Mouse (Mus musculus) thymus, adult 2 months (tissue): ENCODE data around the gene Nptn. TPM values are rescaled to one million over a fixed set of nuclear protein-coding genes. Genes with fewer than 3 reads are reported as not detected.
A peak's percentile ranks its signal among the peaks of the same experiment; 100 is the strongest.

ENCODE experiments used
- DNase-seq: peaks from one replicate; pipeline ENCODE4 v3.0.0; 2021
- H3K27ac ChIP-seq: fragments of 200-500 bp; 2 replicates; pipeline ENCODE4 v1.5.1; 2012; ENCODE audit warnings: low read length, control low read depth; ENCODE audit not compliant: control insufficient read depth, insufficient read depth
- H3K27me3 ChIP-seq: fragments of 200-500 bp; 2 replicates; pipeline ENCODE4 v1.6.1; 2012; ENCODE audit warnings: mild to moderate bottlenecking, low read length, moderate library complexity, mixed read lengths; ENCODE audit not compliant: control insufficient read depth, insufficient read depth
- H3K36me3 ChIP-seq: fragments of 200-500 bp; 2 replicates; pipeline ENCODE4 v1.6.1; 2012; ENCODE audit warnings: mild to moderate bottlenecking, low read length, moderate library complexity; ENCODE audit not compliant: control insufficient read depth, insufficient read depth
- H3K4me1 ChIP-seq: fragments of 200-500 bp; replicated peaks from 2 replicates; pipeline ENCODE4 v1.6.1; 2012; ENCODE audit warnings: low read length; ENCODE audit not compliant: control insufficient read depth, insufficient read depth
- H3K4me3 ChIP-seq: fragments of 200-500 bp; 2 replicates; pipeline ENCODE4 v1.5.1; 2012; ENCODE audit warnings: mild to moderate bottlenecking, low read length, control low read depth, moderate library complexity; ENCODE audit not compliant: control insufficient read depth, insufficient read depth
- CTCF ChIP-seq: fragments of 200-500 bp; IDR thresholded peaks from 2 replicates; pipeline ENCODE4 v1.5.1; 2012; ENCODE audit warnings: mild to moderate bottlenecking, control low read depth, low read length, moderate library complexity, borderline replicate concordance; ENCODE audit not compliant: control insufficient read depth, poor library complexity, insufficient read depth; ENCODE audit errors: extremely low read depth
- POLR2A ChIP-seq: fragments of 200-500 bp; IDR thresholded peaks from 2 replicates; pipeline ENCODE4 v1.6.1; 2012; ENCODE audit warnings: mild to moderate bottlenecking, low read length, control low read depth, moderate library complexity; ENCODE audit not compliant: control insufficient read depth, poor library complexity, insufficient read depth; ENCODE audit errors: extremely low read depth
- WGBS: fragments of 180-500 bp; shearing (Covaris S2); methylation state at CpG from one replicate; pipeline ENCODE4 v1.1.7; 2018; 5-methylcytosine and 5-hydroxymethylcytosine counted together
- polyA plus RNA-seq: library from polyadenylated mRNA; depleted of rRNA; stranded (reverse); fragments of >200 nt; gene quantifications from 2 replicates; pipeline ENCODE4 v1.2.3, GENCODE M21; 2012

Gene Nptn
- polyA plus RNA-seq, 1 experiment: 309 TPM

- H3K36me3 ChIP-seq: peaks cover 25% of the 10 kb centered on the region
- no peak for DNase-seq
- H3K4me1 ChIP-seq: no peaks in the 10 kb centered on the region
- H3K4me3 ChIP-seq: no peak overlapping the region
- no peaks in the 10 kb centered on the region for H3K27me3 ChIP-seq
- H3K27ac ChIP-seq: no peak overlapping the region
- 45% methylated on average over 4 of the region's 4 CpGs for WGBS
- no peak for TF ChIP-seq POLR2A
- no peak for TF ChIP-seq CTCF
Observed at GRCm38 (mm10) chr9:58649265-58649626, 67.2 kb downstream of the Nptn start.

DNA sequence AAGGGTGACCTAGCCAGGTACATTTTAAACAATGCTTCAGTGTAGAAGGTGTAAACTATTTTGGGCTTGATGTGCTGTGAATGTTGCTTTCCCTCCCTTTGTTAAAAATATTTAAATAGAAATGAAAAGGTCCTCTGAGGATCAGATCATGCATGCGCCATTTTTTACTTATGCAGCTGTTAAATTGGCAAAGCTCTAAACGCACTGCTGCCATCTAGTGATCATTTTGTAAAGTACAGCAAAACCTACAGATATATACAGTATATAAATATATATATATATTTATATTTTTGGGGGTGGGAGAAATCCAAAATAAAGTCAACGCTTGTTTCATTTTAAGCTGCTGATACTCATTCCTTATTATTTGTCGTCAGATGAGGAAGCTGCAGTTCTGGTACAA is 70.0 kb downstream of the Nptn start:
- no peaks in the 10 kb centered on the region for H3K27me3 ChIP-seq
- no peak for TF ChIP-seq CTCF
- no peak for TF ChIP-seq POLR2A
- 62% methylated on average over 4 of the region's 4 CpGs for WGBS
- no peaks in the 10 kb centered on the region for H3K4me1 ChIP-seq
- peak; percentile 51 for DNase-seq
- no peak overlapping the region for H3K27ac ChIP-seq
- peaks cover 15% of the 10 kb centered on the region for H3K36me3 ChIP-seq
- no peak overlapping the region for H3K4me3 ChIP-seq

GRCm38 (mm10) chr9:58654494-58654893 is 72.5 kb downstream of the Nptn start:
- Histone ChIP-seq H3K27ac (no peak overlapping the region), H3K36me3 (peaks cover 15% of the 10 kb centered on the region), H3K4me3 (no peak overlapping the region), H3K4me1 (no peaks in the 10 kb centered on the region), H3K27me3 (no peaks in the 10 kb centered on the region)
- WGBS: 89% methylated on average over 4 of the region's 4 CpGs
- TF ChIP-seq POLR2A (no peak), CTCF (no peak)
- no peak for DNase-seq

GRCm38 (mm10) chr9:58656396-58656795 is 74.4 kb downstream of the Nptn start:
- Histone ChIP-seq H3K36me3 (peaks cover 11% of the 10 kb centered on the region), H3K4me1 (no peaks in the 10 kb centered on the region), H3K4me3 (no peak overlapping the region), H3K27me3 (no peaks in the 10 kb centered on the region), H3K27ac (no peak overlapping the region)
- TF ChIP-seq POLR2A (no peak), CTCF (no peak)
- 81% methylated on average over 2 of the region's 2 CpGs for WGBS
- peak; percentile 9 for DNase-seq

- DNase-seq: no peak
- 99% methylated on average over 2 of the region's 2 CpGs for WGBS
- no peak overlapping the region for H3K4me3 ChIP-seq
- H3K36me3 ChIP-seq: peaks cover 6% of the 10 kb centered on the region
- TF ChIP-seq POLR2A: no peak
- H3K27me3 ChIP-seq: no peaks in the 10 kb centered on the region
- H3K27ac ChIP-seq: no peak overlapping the region
- H3K4me1 ChIP-seq: no peaks in the 10 kb centered on the region
Observed at GRCm38 (mm10) chr9:58656824-58657223, 74.8 kb downstream of the Nptn start.

DNA sequence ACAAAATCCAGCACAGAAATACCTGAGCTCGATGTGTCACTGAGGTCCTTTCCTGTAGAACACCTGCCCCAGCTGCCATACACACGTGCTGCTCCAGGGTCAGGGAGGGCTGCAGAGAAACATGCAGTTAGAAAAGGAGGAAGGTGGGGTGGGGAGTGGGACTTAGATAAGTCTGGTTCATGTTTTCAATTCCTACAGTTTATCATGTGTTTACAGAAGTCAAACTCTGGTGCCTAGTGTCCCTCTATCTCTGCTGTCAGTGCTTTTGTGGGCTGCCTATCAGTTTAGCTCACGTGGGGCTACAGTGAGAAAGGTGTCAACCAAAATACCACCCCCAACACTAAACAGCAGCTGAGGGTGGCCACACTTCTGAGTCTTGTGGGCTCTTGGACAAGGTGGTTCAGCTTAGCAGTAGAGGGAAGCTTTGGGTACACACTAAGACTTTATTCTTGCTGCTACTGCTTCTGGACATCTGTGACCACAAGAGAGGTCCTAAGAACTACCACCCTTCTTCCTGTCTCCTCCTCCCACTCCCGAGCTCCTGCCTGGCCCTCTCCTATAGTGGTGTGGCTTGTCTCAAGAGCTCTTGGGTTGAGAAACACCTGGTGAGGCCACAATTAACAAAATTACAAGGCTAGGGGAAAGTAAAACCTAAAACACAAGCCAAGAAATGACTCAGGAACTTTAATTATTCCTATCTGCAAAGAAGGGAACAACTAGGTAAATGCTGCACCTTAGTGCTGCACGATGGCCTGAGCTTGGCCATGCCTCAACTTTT is 75.9 kb downstream of the Nptn start:
- H3K36me3 ChIP-seq: 0 out of 2 replicates have a peak, but pooled peaks cover 8% of the 10 kb centered on the region
- 15% methylated on average over 5 of the region's 5 CpGs for WGBS
- no peak for TF ChIP-seq POLR2A
- no peaks in the 10 kb centered on the region for H3K4me1 ChIP-seq
- DNase-seq: no peak
- H3K27ac ChIP-seq: no peak overlapping the region
- no peak overlapping the region for H3K4me3 ChIP-seq
- H3K27me3 ChIP-seq: no peaks in the 10 kb centered on the region
